Comparison of ENCODE assay signal across 20 mouse cellular contexts in genomic region chr5:138742281-138742680, GRCm38 (mm10). TPM values are rescaled to one million over a fixed set of nuclear protein-coding genes. Genes with fewer than 3 reads are reported as not detected.
DNase-seq lines count a peak whose midpoint lies in the region; ATAC-seq lines count a peak whose summit lies in the region.
"Had no signal": no experiment of that assay in that cellular context is flagged by ENCODE, and none has a peak within 500 bp of the region (broad histone marks: within the 10 kb centered on the region; RNA-seq: fewer than 3 reads in every experiment).

No protein-coding gene starts in this region.

- H3K9me3 ChIP-seq in forebrain, embryonic 13.5 days (replicated peaks): 0 out of 2 replicates have a peak, but pooled peaks cover 3% of the 10 kb centered on the region
- no peaks in the 10 kb centered on the region for H3K9me3 ChIP-seq in forebrain, embryonic 11.5 days (ENCODE audit: control insufficient read depth, low read length)
- H3K9me3 ChIP-seq in neural tube, embryonic 13.5 days: no peaks in the 10 kb centered on the region

- no peak for ATAC-seq in forebrain, embryonic 13.5 days
- no peak for ATAC-seq in forebrain, embryonic 11.5 days (replicated peaks; ENCODE audit: low FRiP score)
- ATAC-seq in neural tube, embryonic 13.5 days (ENCODE audit: low read depth): peak; percentile 73; the same call in 1 of the 2 replicates
- ATAC-seq: lung, postnatal 0 days had no signal

- DNase-seq in forebrain, embryonic 11.5 days (ENCODE audit: low spot score): no peak
- no peak for DNase-seq in neural tube, embryonic 10.5 days (ENCODE audit: extremely low spot score, low spot score)
- DNase-seq in large intestine, adult 2 months (ENCODE audit: low read depth, low spot score): peak; percentile 70
- DNase-seq in left cerebral cortex, postnatal 36 days (ENCODE audit: low spot score in 2 of 2): no peak
- DNase-seq in spleen, postnatal 10 days (ENCODE audit: low spot score in 2 of 2): no peak
- DNase-seq in urinary bladder, postnatal 14 days (ENCODE audit: low spot score): no peak
- DNase-seq: adrenal gland, postnatal 25 days; cerebellum, adult 11 months; cerebellum, postnatal 10 days; gastrocnemius, postnatal 36 days; heart, adult 2 months; kidney, adult 8-10 months; kidney, postnatal 10 days; right cerebral cortex, postnatal 14 days had no signal

- 74% methylated on average over 5 of the region's 5 CpGs for WGBS in forebrain, embryonic 13.5 days
- WGBS in forebrain, embryonic 11.5 days: 91% methylated on average over 5 of the region's 5 CpGs
- WGBS in neural tube, embryonic 13.5 days: 50% methylated on average over 5 of the region's 5 CpGs
- 17% methylated on average over 5 of the region's 5 CpGs for WGBS in large intestine, adult 2 months

- H3K4me2 ChIP-seq in forebrain, embryonic 13.5 days: no peak overlapping the region
- H3K4me2 ChIP-seq in forebrain, embryonic 11.5 days (ENCODE audit: low read depth, low read length, severe bottlenecking): no peak overlapping the region
- H3K4me2 ChIP-seq in neural tube, embryonic 13.5 days: no peak overlapping the region
- H3K4me2 ChIP-seq: midbrain, embryonic 11.5 days had no signal

- intact Hi-C loops in left cerebral cortex, postnatal 36 days (cut with DNase I): no loop called here

- peaks cover 12% of the 10 kb centered on the region for H3K4me1 ChIP-seq in forebrain, embryonic 13.5 days
- H3K4me1 ChIP-seq in forebrain, embryonic 11.5 days (replicated peaks; ENCODE audit: control insufficient read depth, insufficient read depth, low read length): no peaks in the 10 kb centered on the region
- peaks cover 23% of the 10 kb centered on the region for H3K4me1 ChIP-seq in neural tube, embryonic 13.5 days (replicated peaks)

- H3K36me3 ChIP-seq in forebrain, embryonic 13.5 days (ENCODE audit: poor library complexity, severe bottlenecking): no peaks in the 10 kb centered on the region
- no peaks in the 10 kb centered on the region for H3K36me3 ChIP-seq in forebrain, embryonic 11.5 days (ENCODE audit: control insufficient read depth, insufficient read depth, low read length)
- H3K36me3 ChIP-seq in neural tube, embryonic 13.5 days: no peaks in the 10 kb centered on the region

- no peak overlapping the region for H3K9ac ChIP-seq in forebrain, embryonic 13.5 days
- H3K9ac ChIP-seq in forebrain, embryonic 11.5 days (ENCODE audit: low read length): no peak overlapping the region
- H3K9ac ChIP-seq in neural tube, embryonic 13.5 days: no peak overlapping the region

- H3K27ac ChIP-seq in forebrain, embryonic 13.5 days: peak overlapping the region; percentile 35; the same call in 1 of the 2 replicates
- H3K27ac ChIP-seq in forebrain, embryonic 11.5 days (ENCODE audit: low read depth, low read length): no peak overlapping the region
- peak overlapping the region; percentile 62 for H3K27ac ChIP-seq in neural tube, embryonic 13.5 days (replicated peaks)
- H3K27ac ChIP-seq: heart, adult 2 months; layer of hippocampus, adult 2 months; macrophage had no signal

- H3K4me3 ChIP-seq in forebrain, embryonic 13.5 days: no peak overlapping the region
- no peak overlapping the region for H3K4me3 ChIP-seq in forebrain, embryonic 11.5 days (ENCODE audit: low read depth, low read length)
- no peak overlapping the region for H3K4me3 ChIP-seq in neural tube, embryonic 13.5 days
- H3K4me3 ChIP-seq: heart, adult 2 months; layer of hippocampus, adult 2 months had no signal

- no peaks in the 10 kb centered on the region for H3K27me3 ChIP-seq in forebrain, embryonic 13.5 days
- H3K27me3 ChIP-seq in forebrain, embryonic 11.5 days (ENCODE audit: control insufficient read depth, insufficient read depth, low read length): no peaks in the 10 kb centered on the region
- 0 out of 2 replicates have a peak, but pooled peaks cover under 1% of the 10 kb centered on the region for H3K27me3 ChIP-seq in neural tube, embryonic 13.5 days

RNA-seq across cellular contexts. Expression of gene Fam20c, which starts 12.0 kb away (rescaled TPM):
- 22.6 and 22.8 TPM in 2 replicates for polyA plus RNA-seq in forebrain, embryonic 13.5 days (2015; fragmentation: Nextera tagmentation; extraction: Ambion mirVana)
- polyA plus RNA-seq in forebrain, embryonic 11.5 days (2014; fragmentation: Nextera tagmentation; extraction: Ambion mirVana): 11.2 and 14.4 TPM in 2 replicates
- polyA plus RNA-seq in neural tube, embryonic 13.5 days (2015; fragmentation: Nextera tagmentation; extraction: Ambion mirVana): 50.3 and 51.3 TPM in 2 replicates
- polyA plus RNA-seq in large intestine, adult 2 months (2012; rRNA removed): 3.0 and 3.3 TPM in 2 replicates
- 10 to 100 TPM; 35.3 to 42.8 TPM for total RNA-seq in left cerebral cortex, postnatal 36 days (2021)
